Mouse (Mus musculus): ENCODE measurements at regions not wholly inside any gene's neighbourhood (a gene's known extent, or its start where the extent isn't known, plus 50 kb on each side); places are given as distances from the start of the nearest gene placed in this dataset.

DNA sequence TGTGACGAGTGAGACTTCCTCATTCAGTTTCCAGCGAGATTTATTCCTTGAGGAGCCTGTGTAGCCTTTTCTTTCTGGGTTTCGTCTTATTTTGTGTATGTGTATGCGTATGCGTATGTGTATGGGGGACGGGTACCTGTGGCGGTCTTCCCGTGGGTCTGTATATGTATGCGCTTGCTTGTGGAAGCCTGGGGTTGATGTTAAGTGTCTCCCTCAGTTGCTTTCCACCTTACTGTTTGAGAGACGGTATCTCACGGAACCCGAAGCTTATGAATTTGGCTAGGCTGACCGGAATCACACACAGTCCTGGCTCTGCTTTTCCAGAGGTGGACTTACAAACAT lies 87.1 kb downstream of the Ankrd50 start:
- no peak for DNase-seq (ENCODE audit: low spot score in 2 of 2)

DNA sequence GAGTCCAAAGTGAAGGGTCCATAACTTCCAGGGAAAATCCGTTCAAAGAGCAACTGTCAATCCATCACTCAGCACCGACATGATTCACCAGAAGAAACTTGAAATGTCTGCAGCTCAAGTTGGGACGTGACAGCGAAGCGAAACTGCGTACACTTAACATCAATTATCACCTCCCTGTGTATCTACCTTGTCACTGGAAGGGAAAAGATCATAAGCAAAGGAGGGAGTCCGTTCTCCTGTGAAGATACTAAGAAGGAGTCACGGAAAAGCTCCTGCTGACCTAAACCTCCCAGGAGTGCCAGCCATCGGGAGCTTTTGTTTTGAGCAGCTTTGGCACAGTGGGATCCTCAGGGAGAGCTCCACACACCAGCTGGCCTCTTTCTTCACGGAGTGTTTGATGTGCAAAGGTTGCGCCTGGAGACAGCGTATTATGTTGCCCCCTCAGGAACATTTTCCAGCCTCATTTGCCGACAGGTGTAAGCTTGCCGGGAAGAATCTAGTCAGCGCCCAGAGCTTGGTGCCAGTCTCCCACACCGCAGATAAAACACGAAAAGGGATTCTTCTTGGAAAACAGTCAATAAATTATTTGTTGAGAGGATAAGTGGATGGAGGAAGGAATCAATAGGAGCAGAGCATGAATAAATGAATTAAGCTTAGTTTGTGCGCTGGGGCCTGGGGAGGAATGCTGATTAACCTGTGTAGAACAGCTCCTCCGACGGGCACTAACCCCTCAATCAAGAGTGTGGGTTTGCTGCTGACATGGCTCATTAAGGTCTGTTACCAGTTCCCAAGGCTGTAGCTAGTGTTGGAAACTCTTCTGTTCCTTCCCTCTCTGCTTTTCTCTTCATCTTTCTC lies 87.7 kb downstream of the Ankrd50 start:
- DNase-seq (ENCODE audit: low spot score in 2 of 2), result no peak

DNA sequence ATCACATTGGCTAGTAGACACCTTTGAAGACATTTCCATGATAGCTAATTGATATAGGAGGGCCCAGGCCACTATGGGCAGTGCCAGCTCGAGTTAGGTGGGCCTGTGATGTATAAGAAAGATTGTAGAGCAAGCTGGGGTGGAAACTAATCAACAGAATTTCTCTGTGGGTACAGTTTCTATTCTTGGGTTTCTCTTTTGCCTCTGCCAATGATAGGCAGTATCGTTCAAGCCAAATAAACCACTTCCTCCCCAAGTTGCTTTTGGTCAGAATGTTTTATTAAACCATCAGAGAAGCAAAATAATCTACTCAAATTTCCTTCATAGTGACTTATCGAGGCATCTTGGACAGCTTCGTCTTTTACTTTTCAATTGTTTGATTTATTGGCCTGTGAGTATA lies 90.3 kb downstream of the Ankrd50 start:
- no peak for DNase-seq (ENCODE audit: low spot score in 2 of 2)

DNA sequence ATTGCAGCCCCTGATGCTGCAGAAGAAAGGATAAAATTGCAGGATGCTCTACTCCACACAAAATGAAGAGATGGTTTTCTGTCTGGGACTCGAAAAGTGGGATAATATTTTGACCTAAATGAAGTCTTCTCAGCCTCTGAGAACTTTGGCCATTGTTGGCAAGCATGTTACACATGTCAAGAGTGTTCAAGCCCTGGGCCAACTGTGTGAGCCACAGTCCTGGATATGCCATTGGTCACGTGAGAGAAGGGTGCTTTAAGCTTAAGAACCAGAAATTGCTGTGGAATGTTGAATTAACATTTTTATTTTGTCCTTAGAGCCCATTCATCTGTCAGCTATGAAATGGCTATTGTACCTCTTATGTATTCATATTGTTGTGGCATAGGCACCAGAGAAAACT lies 95.0 kb downstream of the Ankrd50 start:
- DNase-seq (ENCODE audit: low spot score in 2 of 2), result no peak

DNA sequence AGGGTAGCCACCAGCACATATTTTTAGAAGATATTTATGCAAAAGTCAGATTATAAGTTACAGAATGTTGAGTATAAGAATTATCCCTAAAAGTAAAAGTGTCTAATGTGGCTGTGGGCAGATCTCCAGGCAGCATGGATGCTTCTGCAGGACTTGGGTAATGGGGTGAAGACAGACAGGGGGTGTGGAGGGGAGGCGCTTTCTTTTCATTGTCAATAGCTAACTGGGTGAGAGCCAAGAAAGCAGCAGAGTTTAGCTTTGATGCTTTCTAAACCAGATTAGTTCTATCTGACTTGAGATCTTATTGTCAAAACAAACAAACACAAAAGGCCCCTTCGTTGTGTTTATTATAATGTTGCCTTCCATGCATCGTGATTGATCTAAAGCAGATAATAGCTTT lies 95.7 kb downstream of the Ankrd50 start:
- DNase-seq (ENCODE audit: low spot score in 2 of 2), result no peak

DNA sequence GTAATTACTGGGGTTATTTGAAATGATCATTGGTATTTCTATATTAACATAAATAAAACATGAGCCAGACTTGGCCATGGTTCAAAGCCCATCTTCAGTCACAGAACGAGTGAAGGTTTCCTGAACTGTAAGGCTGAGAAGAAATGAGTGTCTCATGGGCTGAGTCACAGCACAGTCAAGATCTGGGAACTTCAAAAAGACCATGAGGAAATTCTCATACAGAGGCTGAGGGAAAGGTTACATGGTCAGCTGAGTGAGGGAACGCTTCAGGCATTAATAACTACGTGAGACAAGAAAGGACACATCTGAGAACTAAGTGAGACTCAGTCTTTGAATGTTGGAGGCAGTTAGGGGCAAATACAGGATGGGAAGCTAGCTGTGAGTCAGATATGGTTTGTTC lies 101.9 kb downstream of the Ankrd50 start:
- DNase-seq (ENCODE audit: low spot score in 2 of 2), result no peak

- DNase-seq (ENCODE audit: low spot score in 2 of 2), result no peak
Measured at GRCm38 (mm10) chr3:38381623-38382022, 103.0 kb downstream of the Ankrd50 start.

DNA sequence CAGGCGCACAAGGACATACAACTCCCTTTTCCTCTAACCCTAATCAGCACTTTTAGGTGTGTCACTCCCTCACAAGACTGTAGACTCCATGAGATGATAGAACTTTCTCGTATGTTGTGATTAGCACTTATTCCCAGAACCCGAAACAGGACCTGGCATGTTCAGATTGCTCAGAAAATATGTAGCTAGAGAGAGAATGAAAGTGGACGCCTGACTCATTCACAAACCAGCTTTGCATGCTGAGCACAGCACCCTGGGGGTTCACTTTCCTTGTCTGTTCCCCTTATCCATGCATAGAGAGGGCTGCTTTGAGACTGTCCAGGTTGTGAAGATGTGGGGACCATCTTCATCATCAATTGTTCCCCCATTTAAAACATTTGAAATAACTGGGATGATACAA lies 111.0 kb downstream of the Ankrd50 start:
- peak in 1 of 2 experiments; percentile 27 for DNase-seq (ENCODE audit: low spot score in 2 of 2)

DNA sequence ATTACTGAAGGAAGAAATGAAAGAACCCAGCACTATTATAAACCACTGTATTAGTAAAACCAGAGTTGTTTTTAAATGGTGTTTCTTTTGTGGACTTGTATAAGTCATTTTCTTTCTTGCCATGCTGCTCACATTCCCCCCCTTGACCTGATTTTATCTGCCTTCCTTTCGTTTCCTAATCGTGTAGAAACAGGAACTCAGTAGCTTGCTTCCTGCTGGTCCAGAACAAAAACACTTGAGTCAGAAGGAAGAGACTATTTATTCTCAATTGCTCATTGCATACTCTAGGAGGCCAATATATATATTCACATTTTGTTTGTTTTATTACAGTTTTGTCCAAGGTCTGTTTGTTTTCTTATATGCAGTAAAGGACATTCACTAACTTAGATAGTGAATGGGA lies 112.9 kb downstream of the Ankrd50 start:
- DNase-seq (ENCODE audit: low spot score in 2 of 2), result no peak

DNA sequence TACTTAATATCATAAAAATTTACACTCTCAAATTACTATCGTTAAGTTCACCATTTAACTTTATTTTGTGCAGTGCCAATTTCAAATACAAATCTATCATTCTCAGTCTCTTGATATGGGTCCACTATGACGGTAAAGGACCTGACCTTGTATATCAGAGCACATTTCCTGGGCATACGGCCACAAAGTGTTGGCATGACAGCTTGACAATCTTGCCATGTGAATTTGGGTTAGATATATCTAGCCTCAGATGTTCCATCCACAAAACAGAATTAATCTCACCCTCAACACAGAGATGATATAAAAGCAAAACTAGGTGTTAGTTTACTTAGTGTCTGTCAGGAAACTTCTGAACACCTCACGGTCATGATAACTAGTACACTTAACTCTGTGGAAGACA lies 120.8 kb downstream of the Ankrd50 start:
- no peak for DNase-seq (ENCODE audit: low spot score in 2 of 2)

DNA sequence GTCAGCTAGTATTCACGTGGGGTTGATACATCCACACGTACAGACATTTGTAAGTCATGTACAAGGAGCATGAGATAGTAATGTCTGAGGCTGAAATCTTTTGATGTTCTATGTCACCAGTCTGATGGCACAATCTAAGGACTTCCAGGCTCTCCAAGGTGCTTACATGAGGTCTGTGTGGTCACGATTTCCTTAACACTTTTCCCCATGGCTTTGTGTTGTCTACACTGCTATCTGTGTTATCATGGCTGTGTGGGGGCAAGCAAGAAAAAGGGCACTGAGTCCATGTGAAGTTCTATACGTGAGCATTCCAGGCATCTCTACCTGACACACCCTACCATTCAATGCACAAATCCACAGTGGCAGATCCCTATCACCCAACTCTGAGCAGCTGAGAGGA lies 123.2 kb downstream of the Ankrd50 start:
- DNase-seq (ENCODE audit: low spot score in 2 of 2), result no peak

GRCm38 (mm10) chr3:38360974-38361373 lies 123.7 kb downstream of the Ankrd50 start:
- no peak for DNase-seq (ENCODE audit: low spot score in 2 of 2)

DNA sequence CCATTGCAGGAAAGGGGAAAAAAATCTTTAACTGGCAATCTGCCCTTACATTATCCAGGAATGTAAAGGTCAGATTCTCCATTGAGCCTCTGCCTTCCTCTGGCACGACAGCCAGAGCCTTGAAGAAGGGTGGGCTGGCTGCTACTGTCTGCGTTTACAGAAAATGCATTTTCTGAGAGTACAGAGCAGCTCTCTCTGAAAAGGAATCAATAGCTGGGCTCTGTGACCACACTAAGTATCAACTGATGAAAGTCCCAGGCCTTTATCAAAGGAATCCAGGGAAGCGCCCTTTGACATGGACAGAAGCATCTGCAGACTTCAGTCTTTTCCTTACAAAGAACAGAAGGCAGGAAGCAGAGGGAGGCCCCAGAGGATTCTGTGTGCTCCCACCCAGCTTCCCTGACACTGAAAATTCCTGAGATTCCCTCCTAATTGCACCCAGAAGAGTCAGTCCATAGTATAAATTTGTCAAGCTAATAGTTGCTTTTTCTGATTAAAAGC lies 124.2 kb downstream of the Ankrd50 start:
- no peak for DNase-seq (ENCODE audit: low spot score in 2 of 2)

- DNase-seq (ENCODE audit: low spot score in 2 of 2), result no peak
Measured at GRCm38 (mm10) chr3:38357905-38358491, 126.6 kb downstream of the Ankrd50 start.

DNA sequence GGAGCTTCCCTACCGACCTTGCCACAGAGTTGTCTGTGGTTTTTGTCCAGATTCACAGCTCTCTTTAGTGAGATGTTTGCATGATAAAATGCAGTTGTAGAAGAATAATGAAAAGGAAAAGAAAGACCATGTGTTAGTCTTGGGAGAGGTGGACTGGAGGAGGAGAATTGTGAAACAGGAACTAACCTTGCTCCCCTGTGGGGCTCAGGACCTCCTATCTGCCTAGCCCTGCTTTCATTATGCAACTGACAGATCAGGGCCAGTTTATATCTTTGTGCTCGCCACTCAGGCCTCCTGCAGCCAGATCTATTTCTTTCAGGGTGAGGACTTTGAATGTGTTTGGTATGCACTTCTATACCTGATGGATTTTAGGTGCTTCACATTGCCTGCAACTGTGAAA lies 140.4 kb downstream of the Ankrd50 start:
- DNase-seq (ENCODE audit: low spot score in 2 of 2), result no peak

GRCm38 (mm10) chr3:38341666-38342065 lies 143.0 kb downstream of the Ankrd50 start:
- DNase-seq (ENCODE audit: low spot score in 2 of 2), result no peak

DNA sequence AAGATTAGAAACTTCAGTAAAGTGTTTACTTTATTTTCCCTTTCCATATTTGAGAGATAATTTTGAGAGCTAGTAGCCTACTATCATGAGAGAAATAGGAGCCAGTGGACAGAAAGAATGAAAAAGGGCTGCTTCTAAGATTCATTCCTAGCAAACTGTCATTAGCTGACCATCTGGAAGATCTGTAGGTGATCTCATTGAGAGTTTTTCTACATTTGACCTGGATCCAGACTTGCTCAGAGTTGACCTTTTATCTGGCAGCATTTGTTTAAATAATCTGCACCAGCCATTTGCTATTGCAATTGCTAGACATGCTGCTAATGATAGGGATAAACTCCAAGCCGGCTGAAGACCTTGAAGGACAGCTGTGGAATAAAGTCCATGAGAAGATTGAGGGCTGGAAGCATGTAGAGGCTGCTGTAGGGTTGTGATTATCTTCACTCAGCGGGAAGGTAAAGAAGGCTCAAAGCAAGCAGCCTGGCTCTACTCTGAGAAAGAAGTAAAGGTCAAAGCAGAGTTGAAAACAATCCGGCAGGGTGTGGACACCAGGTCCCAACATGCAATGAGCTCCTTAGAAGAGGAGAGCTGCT lies 151.2 kb downstream of the Ankrd50 start:
- no peak for DNase-seq (ENCODE audit: low spot score in 2 of 2)

DNA sequence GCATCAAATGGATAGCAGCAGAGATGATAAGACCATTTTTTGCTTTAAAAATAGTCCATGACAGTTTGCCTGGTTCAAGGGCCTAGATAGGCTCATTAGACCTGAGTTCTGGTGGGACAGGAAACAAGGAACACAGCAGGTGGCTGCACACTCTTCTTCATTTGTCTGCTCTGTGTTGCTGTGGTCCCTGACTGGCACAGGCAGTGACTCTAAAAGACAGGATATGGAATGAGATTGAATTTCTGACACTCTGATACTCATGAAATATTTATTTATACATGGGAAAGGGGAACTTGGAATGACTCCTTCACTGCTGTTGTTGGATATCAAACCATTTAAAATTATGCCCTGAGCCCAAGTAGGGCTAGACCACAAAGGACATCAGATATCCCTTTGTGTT lies 153.5 kb downstream of the Ankrd50 start:
- DNase-seq (ENCODE audit: low spot score in 2 of 2), result no peak

DNA sequence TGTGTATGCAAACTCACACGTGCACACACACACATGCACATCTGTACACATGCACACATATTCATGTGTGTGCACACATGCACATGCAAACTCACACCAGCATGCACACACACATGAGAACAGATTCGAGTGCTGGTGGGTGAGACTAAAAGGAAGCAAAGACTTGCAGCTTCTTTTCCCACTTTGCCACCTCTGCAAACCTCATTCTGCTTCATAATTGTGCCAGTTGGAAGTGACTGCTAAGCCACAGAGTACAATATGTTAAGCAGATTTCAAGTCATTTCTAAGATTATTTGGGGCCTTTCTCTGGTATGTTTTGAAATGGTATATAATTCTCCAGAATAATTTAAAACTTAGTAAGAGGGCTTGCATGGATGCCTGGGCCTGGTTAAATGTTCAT lies 157.4 kb downstream of the Ankrd50 start:
- no peak for DNase-seq (ENCODE audit: low spot score in 2 of 2)

DNA sequence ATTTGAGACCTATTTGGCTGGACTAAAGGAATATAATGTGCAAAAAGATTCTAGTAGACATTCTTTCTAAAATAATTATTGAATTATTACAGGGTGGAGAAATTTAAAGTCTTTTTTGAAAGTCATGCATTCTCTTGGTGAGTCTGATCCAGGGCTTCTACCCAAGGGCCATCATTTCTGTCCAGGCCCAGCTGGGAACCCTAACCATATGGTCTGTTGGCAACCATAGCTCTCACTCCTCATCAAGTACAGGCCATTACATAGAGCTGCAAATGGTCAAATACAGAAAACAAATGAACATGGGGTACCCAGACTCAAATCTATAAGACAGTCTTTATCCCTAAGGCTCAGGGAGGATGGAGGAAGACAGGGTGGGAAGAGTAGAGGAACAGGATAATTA lies 158.4 kb downstream of the Ankrd50 start:
- DNase-seq (ENCODE audit: low spot score in 2 of 2), result no peak

- no peak for DNase-seq (ENCODE audit: low spot score in 2 of 2)
Measured at GRCm38 (mm10) chr3:38324663-38325062, 160.0 kb downstream of the Ankrd50 start.

GRCm38 (mm10) chr3:38322426-38322825 lies 162.2 kb downstream of the Ankrd50 start:
- peak in 1 of 2 experiments; percentile 44 for DNase-seq (ENCODE audit: low spot score in 2 of 2)

GRCm38 (mm10) chr3:38321620-38322019 lies 163.0 kb downstream of the Ankrd50 start:
- no peak for DNase-seq (ENCODE audit: low spot score in 2 of 2)
